Mouse (Mus musculus) heart, adult 2 months (tissue): Measurements from ENCODE around the gene Tacc2.

Experiments
- CTCF ChIP-seq: fragments of 200-600 bp; IDR thresholded peaks from 2 replicates; pipeline ENCODE4 v1.8.1; 2022; ENCODE audit warnings: antibody characterized with exemption, mild to moderate bottlenecking, moderate library complexity
- EP300 ChIP-seq: fragments of 200-500 bp; IDR thresholded peaks from 2 replicates; pipeline ENCODE4 v1.6.1; 2011; ENCODE audit warnings: low read depth, low read length, control low read depth; ENCODE audit not compliant: insufficient read depth

- no peak for TF ChIP-seq CTCF
- no peak for TF ChIP-seq EP300
Observed at GRCm38 (mm10) chr7:130630956-130631355, 53.7 kb downstream of the Tacc2 start.
